In the genomic region with DNA sequence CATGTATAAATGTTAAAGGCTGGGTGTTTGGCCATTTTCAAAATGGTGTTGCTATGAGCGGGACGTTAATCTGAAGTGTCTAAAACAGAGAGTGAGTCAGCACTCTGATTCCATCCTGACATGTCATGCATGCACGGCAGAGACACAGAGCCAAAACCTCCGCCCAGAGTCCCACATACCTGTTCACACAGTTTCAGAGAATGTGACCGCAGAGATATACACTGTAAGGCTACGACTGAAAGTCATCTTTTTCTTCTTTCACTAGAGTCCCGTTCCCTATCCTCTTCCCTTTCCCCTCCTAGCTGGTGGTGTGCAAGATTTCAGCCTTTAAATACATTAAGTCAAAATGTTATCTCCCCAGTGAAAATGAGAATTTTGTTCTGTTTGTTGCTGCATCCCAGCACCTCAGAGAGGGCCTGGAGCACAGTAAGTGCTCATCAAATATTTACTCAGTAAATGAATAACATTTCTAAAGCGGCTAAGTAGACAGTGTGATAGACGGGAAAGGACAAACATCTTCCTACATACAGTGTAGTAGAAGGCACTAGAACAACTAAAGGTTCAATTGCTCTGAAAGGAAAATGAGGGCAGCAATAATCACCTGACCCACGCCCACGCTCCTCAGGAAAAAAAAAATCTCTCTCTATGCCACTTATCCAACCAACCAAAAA, we compare ENCODE assay signal across 17 mouse cellular contexts. TPM values are rescaled to one million over a fixed set of nuclear protein-coding genes. Genes with fewer than 3 reads are reported as not detected.
DNase-seq lines count a peak whose midpoint lies in the region; ATAC-seq lines count a peak whose summit lies in the region.
"Had no signal": no experiment of that assay in that cellular context is flagged by ENCODE, and none has a peak within 500 bp of the region (broad histone marks: within the 10 kb centered on the region; RNA-seq: fewer than 3 reads in every experiment).

No protein-coding gene starts in this region.

- WGBS in kidney, embryonic 16.5 days: 74% methylated on average over 11 of the region's 11 CpGs
- WGBS in intestine, embryonic 15.5 days: 63% methylated on average over 11 of the region's 11 CpGs
- WGBS in liver, embryonic 11.5 days: 70% methylated on average over 11 of the region's 11 CpGs

- no peaks in the 10 kb centered on the region for H3K27me3 ChIP-seq in kidney, embryonic 16.5 days (ENCODE audit: insufficient read depth, low read length)
- H3K27me3 ChIP-seq in intestine, embryonic 15.5 days (replicated peaks): no peaks in the 10 kb centered on the region
- no peaks in the 10 kb centered on the region for H3K27me3 ChIP-seq in liver, embryonic 11.5 days (replicated peaks; ENCODE audit: control insufficient read depth, insufficient read depth, low read length)
- H3K27me3 ChIP-seq: forebrain, embryonic 12.5 days; hindbrain, embryonic 13.5 days; limb, embryonic 15.5 days; neural tube, embryonic 13.5 days had no signal

- H3K4me1 ChIP-seq in kidney, embryonic 16.5 days (ENCODE audit: insufficient read depth, low read length): peaks cover 18% of the 10 kb centered on the region
- H3K4me1 ChIP-seq in intestine, embryonic 15.5 days (replicated peaks): peaks cover 17% of the 10 kb centered on the region; the same call in 1 of the 2 replicates
- H3K4me1 ChIP-seq in liver, embryonic 11.5 days (replicated peaks; ENCODE audit: control insufficient read depth, insufficient read depth, low read length): no peaks in the 10 kb centered on the region; the same call in 1 of the 2 replicates
- H3K4me1 ChIP-seq: hindbrain, embryonic 13.5 days; limb, embryonic 15.5 days had no signal

- 0 out of 2 replicates have a peak overlapping the region, but pooled peaks have one; percentile 25 for H3K27ac ChIP-seq in kidney, embryonic 16.5 days (ENCODE audit: low read length)
- no peak overlapping the region; the same call in 1 of the 2 replicates for H3K27ac ChIP-seq in intestine, embryonic 15.5 days
- peak overlapping the region; percentile 25; the same call in 1 of the 2 replicates for H3K27ac ChIP-seq in liver, embryonic 11.5 days (ENCODE audit: low read depth, low read length)
- H3K27ac ChIP-seq: forebrain, embryonic 12.5 days; hindbrain, embryonic 13.5 days; limb, embryonic 15.5 days; neural tube, embryonic 13.5 days had no signal

- H3K36me3 ChIP-seq in kidney, embryonic 16.5 days (ENCODE audit: insufficient read depth, low read length): peaks cover 6% of the 10 kb centered on the region; the same call in 1 of the 2 replicates
- H3K36me3 ChIP-seq in intestine, embryonic 15.5 days: no peaks in the 10 kb centered on the region
- no peaks in the 10 kb centered on the region for H3K36me3 ChIP-seq in liver, embryonic 11.5 days (ENCODE audit: control insufficient read depth, insufficient read depth, low read length)

- no peak for DNase-seq in kidney, postnatal 25 days
- DNase-seq in liver, embryonic 11.5 days (ENCODE audit: low spot score): no peak
- DNase-seq in lung, postnatal 25 days (ENCODE audit: low spot score): peak; percentile 44
- DNase-seq in cerebellum, adult 8-10 months: no peak
- no peak for DNase-seq in gastrocnemius, postnatal 4 days (ENCODE audit: low spot score in 2 of 2)
- DNase-seq: cerebellum, postnatal 14 days; heart, postnatal 10 days; layer of hippocampus, postnatal 36 days; thymus, postnatal 4 days had no signal

- no peak overlapping the region for H3K4me2 ChIP-seq in kidney, embryonic 16.5 days (replicated peaks; ENCODE audit: low read depth, low read length)
- H3K4me2 ChIP-seq in intestine, embryonic 15.5 days (replicated peaks): no peak overlapping the region
- no peak overlapping the region for H3K4me2 ChIP-seq in liver, embryonic 11.5 days
- H3K4me2 ChIP-seq: forebrain, embryonic 12.5 days; hindbrain, embryonic 13.5 days; limb, embryonic 15.5 days; neural tube, embryonic 13.5 days had no signal

- no peaks in the 10 kb centered on the region for H3K9me3 ChIP-seq in kidney, embryonic 16.5 days (ENCODE audit: low read length)
- H3K9me3 ChIP-seq in intestine, embryonic 15.5 days: no peaks in the 10 kb centered on the region
- H3K9me3 ChIP-seq in liver, embryonic 11.5 days (ENCODE audit: control insufficient read depth, low read length): no peaks in the 10 kb centered on the region
- H3K9me3 ChIP-seq: forebrain, embryonic 12.5 days; hindbrain, embryonic 13.5 days; limb, embryonic 15.5 days; neural tube, embryonic 13.5 days had no signal

- ATAC-seq in kidney, embryonic 16.5 days (ENCODE audit: low FRiP score, low TSS enrichment): no peak
- ATAC-seq in intestine, embryonic 15.5 days: peak; percentile 51
- ATAC-seq in liver, embryonic 11.5 days (replicated peaks; ENCODE audit: low FRiP score): peak; percentile 36; the same call in 1 of the 2 replicates
- ATAC-seq in activated CD4-positive, CD25-positive, alpha-beta regulatory T cell, adult 4 months: no peak

- H3K9ac ChIP-seq in kidney, embryonic 16.5 days (replicated peaks; ENCODE audit: low read length): no peak overlapping the region
- no peak overlapping the region for H3K9ac ChIP-seq in intestine, embryonic 15.5 days
- H3K9ac ChIP-seq in liver, embryonic 11.5 days (ENCODE audit: low read depth, low read length): no peak overlapping the region
- H3K9ac ChIP-seq: forebrain, embryonic 12.5 days; hindbrain, embryonic 13.5 days; limb, embryonic 15.5 days; neural tube, embryonic 13.5 days had no signal

- H3K4me3 ChIP-seq in kidney, embryonic 16.5 days (ENCODE audit: low read length): no peak overlapping the region
- no peak overlapping the region for H3K4me3 ChIP-seq in intestine, embryonic 15.5 days (replicated peaks)
- no peak overlapping the region for H3K4me3 ChIP-seq in liver, embryonic 11.5 days (ENCODE audit: low read depth, low read length)
- H3K4me3 ChIP-seq: forebrain, embryonic 12.5 days; hindbrain, embryonic 13.5 days; limb, embryonic 15.5 days; neural tube, embryonic 13.5 days had no signal

RNA-seq across cellular contexts. Expression of gene Myo1b, which starts 59.5 kb away (rescaled TPM):
- polyA plus RNA-seq in kidney, embryonic 16.5 days (2015; fragmentation: Nextera tagmentation; extraction: Ambion mirVana): 68.3 and 68.8 TPM in 2 replicates
- polyA plus RNA-seq in intestine, embryonic 15.5 days (2015; fragmentation: Nextera tagmentation; extraction: Ambion mirVana): 45.8 and 54.0 TPM in 2 replicates
- 26.4 and 27.0 TPM in 2 replicates for polyA plus RNA-seq in liver, embryonic 11.5 days (2014; fragmentation: Nextera tagmentation; extraction: Ambion mirVana)
- 10 to 100 TPM; 58.0 to 63.4 TPM for total RNA-seq in gastrocnemius, postnatal 4 days (2021)
- 1 to 10 TPM; 1.1 to 1.3 TPM for polyA plus RNA-seq in activated CD4-positive, CD25-positive, alpha-beta regulatory T cell, adult 4 months (2017; shearing (Covaris generic))
- total RNA-seq: megakaryocyte-erythroid progenitor cell, adult 5-6 weeks had no signal

Comparison
In these comparisons a context has a peak if more than half of its experiments do, and no peak if none do; other contexts are left out.
1. ATAC-seq: peak in intestine, embryonic 15.5 days (single experiment) and liver, embryonic 11.5 days (single experiment); none in kidney, embryonic 16.5 days (single experiment) and activated CD4-positive, CD25-positive, alpha-beta regulatory T cell, adult 4 months (single experiment).
2. RNA of gene Myo1b, which starts 59.5 kb away (polyA plus RNA-seq): 68.3 to 68.8 TPM in kidney, embryonic 16.5 days, 45.8 to 54.0 TPM in intestine, embryonic 15.5 days and 26.4 to 27.0 TPM in liver, embryonic 11.5 days; 1.1 to 1.3 TPM in activated CD4-positive, CD25-positive, alpha-beta regulatory T cell, adult 4 months; every median in the first group is over 10 times any median in the second.